ENCODE assay signal across 8 mouse cellular contexts in genomic region chr2:30784078-30784994, GRCm38 (mm10). TPM values are rescaled to one million over a fixed set of nuclear protein-coding genes. Genes with fewer than 3 reads are reported as not detected.
DNase-seq lines count a peak whose midpoint lies in the region; ATAC-seq and TF ChIP-seq lines count a peak whose summit lies in the region.

No protein-coding gene starts in this region.

- TF ChIP-seq CTCF in heart, postnatal 0 days (IDR thresholded peaks at IDR 0.05; ENCODE audit: low read depth) = no peak

- peak; percentile 72 for DNase-seq in gastrocnemius, postnatal 14 days
- DNase-seq in gastrocnemius, adult 8-10 months (ENCODE audit: low spot score in 2 of 2) = no peak
- peak; percentile 87 for DNase-seq in embryo, embryonic 9.5 days (ENCODE audit: extremely low spot score)
- peak; percentile 57 for DNase-seq in heart, postnatal 0 days (ENCODE audit: low spot score)
- peak; percentile 90 for DNase-seq in limb, embryonic 10.5 days (ENCODE audit: low spot score)
- DNase-seq in midbrain, embryonic 11.5 days (ENCODE audit: low spot score, missing footprints) = peak; percentile 94
- DNase-seq in thymus, postnatal 25 days = peak; percentile 70
- DNase-seq in layer of hippocampus, adult 18-20 months (ENCODE audit: low spot score in 2 of 2) = no peak

- H3K9ac ChIP-seq in heart, postnatal 0 days (replicated peaks; ENCODE audit: low read depth, low read length) = peak overlapping the region; percentile 23
- peak overlapping the region; percentile 43 for H3K9ac ChIP-seq in midbrain, embryonic 11.5 days (ENCODE audit: low read length)

- peak; percentile 66 for ATAC-seq in heart, postnatal 0 days (ENCODE audit: insufficient read depth, low read depth)
- ATAC-seq in midbrain, embryonic 11.5 days (ENCODE audit: low FRiP score) = peak; percentile 70

- intact Hi-C loops in gastrocnemius, postnatal 14 days (cut with DNase I; ENCODE audit: low total_unique reads) = loop anchor here (10.0 kb wide), 1 partner anchor 180 kb away; no protein-coding TSS in a partner anchor

- 12% methylated on average over 36 of the region's 40 CpGs for WGBS in heart, postnatal 0 days
- WGBS in limb, embryonic 10.5 days = 5% methylated on average over 40 of the region's 40 CpGs
- 6% methylated on average over 40 of the region's 40 CpGs for WGBS in midbrain, embryonic 11.5 days

- H3K36me3 ChIP-seq in heart, postnatal 0 days (replicated peaks; ENCODE audit: control insufficient read depth, insufficient read depth, low read length) = no peaks in the 10 kb centered on the region
- H3K36me3 ChIP-seq in limb, embryonic 10.5 days = no peaks in the 10 kb centered on the region
- no peaks in the 10 kb centered on the region for H3K36me3 ChIP-seq in midbrain, embryonic 11.5 days (ENCODE audit: control insufficient read depth, insufficient read depth, low read length)

- H3K4me2 ChIP-seq in heart, postnatal 0 days (ENCODE audit: low read depth, low read length) = peak overlapping the region; percentile 57
- peak overlapping the region; percentile 31 for H3K4me2 ChIP-seq in midbrain, embryonic 11.5 days

- no peaks in the 10 kb centered on the region for H3K27me3 ChIP-seq in heart, postnatal 0 days (ENCODE audit: control insufficient read depth, insufficient read depth, low read length)
- H3K27me3 ChIP-seq in limb, embryonic 10.5 days (ENCODE audit: low read depth, poor library complexity, severe bottlenecking) = no peaks in the 10 kb centered on the region
- no peaks in the 10 kb centered on the region; the same call in none of the 2 replicates for H3K27me3 ChIP-seq in midbrain, embryonic 11.5 days (ENCODE audit: control insufficient read depth, insufficient read depth, low read length)

- peak overlapping the region; percentile 32 for H3K4me3 ChIP-seq in heart, postnatal 0 days (ENCODE audit: low read depth, low read length)
- H3K4me3 ChIP-seq in limb, embryonic 10.5 days = peak overlapping the region; percentile 50
- H3K4me3 ChIP-seq in midbrain, embryonic 11.5 days (ENCODE audit: low read depth, low read length) = peak overlapping the region; percentile 13

- no peaks in the 10 kb centered on the region for H3K9me3 ChIP-seq in heart, postnatal 0 days (replicated peaks; ENCODE audit: control insufficient read depth, low read length)
- no peaks in the 10 kb centered on the region for H3K9me3 ChIP-seq in limb, embryonic 10.5 days (replicated peaks)
- no peaks in the 10 kb centered on the region for H3K9me3 ChIP-seq in midbrain, embryonic 11.5 days (ENCODE audit: control insufficient read depth, low read length)

- peak overlapping the region; percentile 61 for H3K27ac ChIP-seq in heart, postnatal 0 days (ENCODE audit: low read depth)
- peak overlapping the region; percentile 91 for H3K27ac ChIP-seq in limb, embryonic 10.5 days
- H3K27ac ChIP-seq in midbrain, embryonic 11.5 days (ENCODE audit: low read depth, low read length) = peak overlapping the region; percentile 74

- TF ChIP-seq EP300 in heart, postnatal 0 days (IDR thresholded peaks at IDR 0.05; ENCODE audit: low read depth) = no peak

- peaks cover 12% of the 10 kb centered on the region for H3K4me1 ChIP-seq in heart, postnatal 0 days (ENCODE audit: control insufficient read depth, insufficient read depth)
- peaks cover 58% of the 10 kb centered on the region for H3K4me1 ChIP-seq in limb, embryonic 10.5 days
- H3K4me1 ChIP-seq in midbrain, embryonic 11.5 days (ENCODE audit: control insufficient read depth, insufficient read depth, low read length) = peaks cover 39% of the 10 kb centered on the region

RNA-seq across cellular contexts. Expression of gene 1700001O22Rik, which starts 19.1 kb away (rescaled TPM):
- under 1 TPM; 0.44 to 0.45 TPM for total RNA-seq in gastrocnemius, postnatal 14 days (2021)
- 10 to 100 TPM in 2 of 4 experiments, 1 to 10 TPM in 1, under 1 TPM in 1; 0.80 to 25.5 (median 10.2) TPM for total RNA-seq in gastrocnemius, adult 8-10 months (2022)
- 1.5 and 4.1 TPM in 2 replicates for total RNA-seq in heart, postnatal 0 days (2014; rRNA removed; ENCODE audit: low replicate concordance)
- 1.9 and 2.0 TPM in 2 replicates for polyA plus RNA-seq in heart, postnatal 0 days (2015; fragmentation: Nextera tagmentation; extraction: Ambion mirVana)
- 2.1 and 4.0 TPM in 2 replicates for polyA plus RNA-seq in limb, embryonic 10.5 days (2016; fragmentation: Nextera tagmentation; extraction: Ambion mirVana)
- polyA plus RNA-seq in midbrain, embryonic 11.5 days (2014; fragmentation: Nextera tagmentation; extraction: Ambion mirVana) = 1.5 and 2.5 TPM in 2 replicates
- 1 to 10 TPM; 4.9 to 5.2 TPM for total RNA-seq in layer of hippocampus, adult 18-20 months (2021)

RNA-seq across cellular contexts. Expression of gene Ntmt1, which starts 23.3 kb away (rescaled TPM):
- total RNA-seq in gastrocnemius, postnatal 14 days (2021) = 10 to 100 TPM; 17.0 to 20.8 TPM
- total RNA-seq in gastrocnemius, adult 8-10 months (2022) = 10 to 100 TPM in 3 of 4 experiments, 1 to 10 TPM in 1; 9.7 to 14.5 (median 13.3) TPM
- total RNA-seq in heart, postnatal 0 days (2014; rRNA removed; ENCODE audit: low replicate concordance) = 67.2 and 89.9 TPM in 2 replicates
- polyA plus RNA-seq in heart, postnatal 0 days (2015; fragmentation: Nextera tagmentation; extraction: Ambion mirVana) = 83.4 and 87.8 TPM in 2 replicates
- polyA plus RNA-seq in limb, embryonic 10.5 days (2016; fragmentation: Nextera tagmentation; extraction: Ambion mirVana) = 138 and 141 TPM in 2 replicates
- 98.7 and 107 TPM in 2 replicates for polyA plus RNA-seq in midbrain, embryonic 11.5 days (2014; fragmentation: Nextera tagmentation; extraction: Ambion mirVana)
- 10 to 100 TPM; 32.1 to 32.5 TPM for total RNA-seq in layer of hippocampus, adult 18-20 months (2021)

RNA-seq across cellular contexts. Expression of gene Asb6, which starts 45.8 kb away (rescaled TPM):
- 1 to 10 TPM; 7.0 to 7.5 TPM for total RNA-seq in gastrocnemius, postnatal 14 days (2021)
- total RNA-seq in gastrocnemius, adult 8-10 months (2022) = 1 to 10 TPM; 6.3 to 7.9 (median 7.2) TPM
- total RNA-seq in heart, postnatal 0 days (2014; rRNA removed; ENCODE audit: low replicate concordance) = 16.2 and 20.0 TPM in 2 replicates
- polyA plus RNA-seq in heart, postnatal 0 days (2015; fragmentation: Nextera tagmentation; extraction: Ambion mirVana) = 12.4 and 13.0 TPM in 2 replicates
- 59.4 and 61.3 TPM in 2 replicates for polyA plus RNA-seq in limb, embryonic 10.5 days (2016; fragmentation: Nextera tagmentation; extraction: Ambion mirVana)
- 23.0 and 31.0 TPM in 2 replicates for polyA plus RNA-seq in midbrain, embryonic 11.5 days (2014; fragmentation: Nextera tagmentation; extraction: Ambion mirVana)
- 10 to 100 TPM; 40.2 to 43.3 TPM for total RNA-seq in layer of hippocampus, adult 18-20 months (2021)

RNA-seq across cellular contexts. Expression of gene Prrx2, which starts 50.4 kb away (rescaled TPM):
- total RNA-seq in gastrocnemius, postnatal 14 days (2021) = 1 to 10 TPM; 2.0 to 3.5 TPM
- total RNA-seq in gastrocnemius, adult 8-10 months (2022) = 1 to 10 TPM in 1 of 4 experiments, under 1 TPM in 3; 0.65 to 2.0 (median 0.78) TPM
- 8.0 and 24.0 TPM in 2 replicates for total RNA-seq in heart, postnatal 0 days (2014; rRNA removed; ENCODE audit: low replicate concordance)
- 3.6 and 4.1 TPM in 2 replicates for polyA plus RNA-seq in heart, postnatal 0 days (2015; fragmentation: Nextera tagmentation; extraction: Ambion mirVana)
- polyA plus RNA-seq in limb, embryonic 10.5 days (2016; fragmentation: Nextera tagmentation; extraction: Ambion mirVana) = 111 and 140 TPM in 2 replicates
- polyA plus RNA-seq in midbrain, embryonic 11.5 days (2014; fragmentation: Nextera tagmentation; extraction: Ambion mirVana) = 20.1 and 24.4 TPM in 2 replicates
- total RNA-seq in layer of hippocampus, adult 18-20 months (2021) = 1 to 10 TPM in 1 of 2 experiments, under 1 TPM in 1; 0.94 to 1.9 TPM

Comparison
In these comparisons a context has a peak if more than half of its experiments do, and no peak if none do; other contexts are left out.
1. DNase-seq: peak in gastrocnemius, postnatal 14 days (single experiment), embryo, embryonic 9.5 days (single experiment), heart, postnatal 0 days (single experiment), limb, embryonic 10.5 days (single experiment), midbrain, embryonic 11.5 days (single experiment) and thymus, postnatal 25 days (single experiment); none in gastrocnemius, adult 8-10 months (0 of 2) and layer of hippocampus, adult 18-20 months (0 of 2).
2. Peak in every context shown above with its lines, with median percentiles within 50 percentile points of each other: H3K27ac ChIP-seq and H3K4me3 ChIP-seq.